Mouse (Mus musculus) macrophage (primary cell): ENCODE results near the gene Amy2a4. TPM values are rescaled to one million over a fixed set of nuclear protein-coding genes. Genes with fewer than 3 reads are reported as not detected.
"Not testable (repeated sequence)": the region's sequence is repeated elsewhere in the genome, so short reads cannot be mapped to it uniquely, and the experiment has no call there.

Experiments
- H3K27ac ChIP-seq: fragments of 350-480 bp; formaldehyde crosslinking; 2 replicates; pipeline ENCODE4 v1.9.0; 2021
- H3K36me3 ChIP-seq: fragments of 350-480 bp; formaldehyde crosslinking; 2 replicates; pipeline ENCODE4 v1.9.0; 2021; ENCODE audit errors: inconsistent target
- H3K4me3 ChIP-seq: fragments of 350-480 bp; formaldehyde crosslinking; 2 replicates; pipeline ENCODE4 v1.9.0; 2021; ENCODE audit errors: inconsistent target
- H3K79me2 ChIP-seq: fragments of 350-480 bp; formaldehyde crosslinking; 2 replicates; pipeline ENCODE4 v1.9.0; 2021; ENCODE audit errors: inconsistent target
- WGBS: methylation state at CpG from one replicate; pipeline ENCODE4 v1.1.7; 2026; ENCODE audit warnings: inconsistent platforms; ENCODE audit not compliant: missing documents; 5-methylcytosine and 5-hydroxymethylcytosine counted together
- polyA plus RNA-seq: library from polyadenylated mRNA; stranded (reverse); fragments of 250-400 nt; gene quantifications from 3 replicates; pipeline ENCODE4 v1.2.4, GENCODE M21; 2018; ENCODE audit warnings: inconsistent platforms
- total RNA-seq, 78 experiments: library from RNA; depleted of rRNA; stranded (reverse); fragments of 250-400 nt; gene quantifications; 1 replicate in 9 of 78; 2 replicates in 24 of 78; 3 replicates in 43 of 78; 4 replicates in 2 of 78; pipeline ENCODE4 v1.2.4; 2018; ENCODE audit warnings: inconsistent platforms in 56 of 78

Amy2a4 gene
- total RNA-seq (2018; cell fraction: chromatin; rRNA removed): not detected
- total RNA-seq (2018; cell fraction: cytosol; rRNA removed): not detected
- not detected for total RNA-seq (2018; cell fraction: nucleus; rRNA removed)
- polyA plus RNA-seq: not detected in 3 replicates

DNA sequence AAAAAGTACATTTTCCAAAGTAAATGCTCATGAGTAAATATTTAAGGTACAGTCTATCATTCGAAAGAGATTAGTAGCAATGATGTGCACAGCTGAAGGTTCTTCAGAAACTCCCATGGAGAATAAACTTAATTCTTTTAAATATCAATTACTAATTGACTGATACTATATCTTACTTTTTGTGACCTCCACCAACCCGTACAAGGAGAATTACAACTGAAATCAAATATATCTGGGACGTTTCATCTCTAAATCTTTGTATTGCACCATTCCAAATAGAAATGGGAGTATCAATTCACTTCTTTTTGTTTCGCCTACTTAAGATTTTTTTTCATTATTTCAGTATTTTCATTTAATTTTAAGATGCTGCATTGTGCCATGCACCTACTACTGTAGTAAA is at the start of gene Amy2a4:
TSS of gene Amy2a4 (minus strand) at position 101 of the 400 bp plus-strand sequence.
- WGBS: no CpG with 5 or more reads among the region's 4 CpGs
- not testable (repeated sequence) for H3K27ac ChIP-seq, H3K36me3 ChIP-seq, H3K4me3 ChIP-seq, H3K79me2 ChIP-seq

DNA sequence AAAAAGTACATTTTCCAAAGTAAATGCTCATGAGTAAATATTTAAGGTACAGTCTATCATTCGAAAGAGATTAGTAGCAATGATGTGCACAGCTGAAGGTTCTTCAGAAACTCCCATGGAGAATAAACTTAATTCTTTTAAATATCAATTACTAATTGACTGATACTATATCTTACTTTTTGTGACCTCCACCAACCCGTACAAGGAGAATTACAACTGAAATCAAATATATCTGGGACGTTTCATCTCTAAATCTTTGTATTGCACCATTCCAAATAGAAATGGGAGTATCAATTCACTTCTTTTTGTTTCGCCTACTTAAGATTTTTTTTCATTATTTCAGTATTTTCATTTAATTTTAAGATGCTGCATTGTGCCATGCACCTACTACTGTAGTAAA is 32.7 kb upstream of the Amy2a4 start, which contains the start of gene Amy2a3:
TSS of gene Amy2a3 (minus strand) at position 101 of the 400 bp plus-strand sequence.
- WGBS: no CpG with 5 or more reads among the region's 4 CpGs
- H3K4me3 ChIP-seq, H3K27ac ChIP-seq, H3K79me2 ChIP-seq, H3K36me3 ChIP-seq: not testable (repeated sequence)

DNA sequence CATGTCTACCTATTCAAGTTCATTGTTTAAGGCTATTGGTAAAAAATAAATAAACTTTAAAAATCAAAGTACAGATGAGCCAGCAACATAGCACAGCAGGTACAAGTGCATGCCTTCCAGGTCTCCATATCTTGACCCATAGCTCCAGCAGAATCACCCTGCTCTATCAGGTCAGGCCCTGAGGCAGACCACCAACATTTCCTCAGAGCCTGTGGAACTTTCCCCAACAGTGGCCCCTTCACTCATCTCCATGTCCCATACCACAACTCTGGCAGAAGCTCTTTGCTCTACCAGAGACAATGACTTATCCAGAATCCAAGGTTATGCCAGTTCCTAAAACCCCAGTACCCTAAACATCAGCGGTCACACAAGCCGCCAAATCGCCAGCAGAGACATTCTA is 21.7 kb upstream of the Amy2a4 start:
- not testable (repeated sequence) for H3K4me3 ChIP-seq, H3K36me3 ChIP-seq, H3K27ac ChIP-seq, H3K79me2 ChIP-seq
- no CpG with 5 or more reads among the region's 3 CpGs for WGBS

DNA sequence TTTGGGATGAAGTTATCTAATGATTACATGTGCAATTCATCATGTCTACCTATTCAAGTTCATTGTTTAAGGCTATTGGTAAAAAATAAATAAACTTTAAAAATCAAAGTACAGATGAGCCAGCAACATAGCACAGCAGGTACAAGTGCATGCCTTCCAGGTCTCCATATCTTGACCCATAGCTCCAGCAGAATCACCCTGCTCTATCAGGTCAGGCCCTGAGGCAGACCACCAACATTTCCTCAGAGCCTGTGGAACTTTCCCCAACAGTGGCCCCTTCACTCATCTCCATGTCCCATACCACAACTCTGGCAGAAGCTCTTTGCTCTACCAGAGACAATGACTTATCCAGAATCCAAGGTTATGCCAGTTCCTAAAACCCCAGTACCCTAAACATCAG is 11.0 kb downstream of the Amy2a4 start:
- not testable (repeated sequence) for H3K79me2 ChIP-seq, H3K4me3 ChIP-seq

DNA sequence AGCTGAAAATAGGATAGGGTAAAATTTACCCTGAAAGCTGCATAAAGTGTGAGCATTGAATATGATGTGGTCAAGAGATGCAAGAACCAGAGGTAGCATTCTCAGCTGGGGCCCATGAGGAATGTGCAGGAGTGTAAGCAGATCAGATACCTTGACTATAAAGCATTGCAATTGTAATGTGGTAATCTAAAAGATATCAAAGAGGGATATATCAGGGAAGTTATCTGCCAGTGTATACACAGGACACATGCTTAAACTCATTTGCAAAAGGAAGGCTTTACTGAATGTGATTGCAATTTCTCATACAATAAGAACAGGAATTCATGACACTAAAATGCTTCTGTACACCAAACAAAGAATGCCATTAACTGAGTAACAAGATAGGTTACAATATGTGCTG is 11.7 kb downstream of the Amy2a4 start:
- not testable (repeated sequence) for H3K79me2 ChIP-seq, H3K36me3 ChIP-seq, H3K4me3 ChIP-seq, H3K27ac ChIP-seq

More for the DNA sequence above, 11.0 kb downstream of the Amy2a4 start:
- not testable (repeated sequence) for H3K36me3 ChIP-seq, H3K27ac ChIP-seq

DNA sequence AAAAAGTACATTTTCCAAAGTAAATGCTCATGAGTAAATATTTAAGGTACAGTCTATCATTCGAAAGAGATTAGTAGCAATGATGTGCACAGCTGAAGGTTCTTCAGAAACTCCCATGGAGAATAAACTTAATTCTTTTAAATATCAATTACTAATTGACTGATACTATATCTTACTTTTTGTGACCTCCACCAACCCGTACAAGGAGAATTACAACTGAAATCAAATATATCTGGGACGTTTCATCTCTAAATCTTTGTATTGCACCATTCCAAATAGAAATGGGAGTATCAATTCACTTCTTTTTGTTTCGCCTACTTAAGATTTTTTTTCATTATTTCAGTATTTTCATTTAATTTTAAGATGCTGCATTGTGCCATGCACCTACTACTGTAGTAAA is 32.5 kb downstream of the Amy2a4 start, which contains the start of gene Amy2a5:
TSS of gene Amy2a5 (minus strand) at position 101 of the 400 bp plus-strand sequence.
- no CpG with 5 or more reads among the region's 4 CpGs for WGBS

More for the DNA sequence above, 32.5 kb downstream of the Amy2a4 start, which contains the start of gene Amy2a5:
- not testable (repeated sequence) for H3K36me3 ChIP-seq, H3K27ac ChIP-seq, H3K4me3 ChIP-seq, H3K79me2 ChIP-seq

Other genes starting within 250 kb of the Amy2a4 start
- gene Amy2a5, start 32.6 kb downstream of the Amy2a4 start, polyA plus RNA-seq: not detected in 3 replicates
- not detected in 3 replicates for gene Amy2a3, start 32.6 kb upstream of the Amy2a4 start, polyA plus RNA-seq
- gene Amy2a2, start 65.2 kb upstream of the Amy2a4 start, polyA plus RNA-seq: not detected in 3 replicates
- gene Amy2a1, start 241.0 kb upstream of the Amy2a4 start, polyA plus RNA-seq: not detected in 3 replicates